Mouse (Mus musculus): Measurements from ENCODE around the gene Ffar1. TPM values are rescaled to one million over a fixed set of nuclear protein-coding genes. Genes with fewer than 3 reads are reported as not detected.

Gene Ffar1
- polyA plus RNA-seq (2016; fragmentation: Nextera tagmentation; extraction: Ambion mirVana) = not detected in 2 replicates

GRCm38 (mm10) chr7:30861464-30861863 lies at the start of gene Ffar1:
TSS of gene Ffar1 (minus strand) at chr7:30861564.
- Histone ChIP-seq H3K9ac (replicated peaks) (0 out of 2 replicates have a peak within 1 kb of the TSS, but pooled peaks have one; percentile 28), H3K4me3 (no peak within 1 kb of the TSS), H3K36me3 (no peaks in the 10 kb centered on the region), H3K4me2 (replicated peaks) (no peak within 1 kb of the TSS), H3K9me3 (no peaks in the 10 kb centered on the region), H3K27ac (replicated peaks) (no peak within 1 kb of the TSS), H3K4me1 (0 out of 2 replicates have a peak, but pooled peaks cover 3% of the 10 kb centered on the region), H3K27me3 (0 out of 2 replicates have a peak, but pooled peaks cover 8% of the 10 kb centered on the region)
- WGBS = 84% methylated on average over 12 of the region's 12 CpGs
- no peak for ATAC-seq (ENCODE audit: low FRiP score, low read depth)

GRCm38 (mm10) chr7:30909773-30910172 lies 48.4 kb upstream of the Ffar1 start:
- H3K9ac ChIP-seq (replicated peaks) = no peak overlapping the region
- H3K4me1 ChIP-seq = peaks cover 11% of the 10 kb centered on the region
- H3K9me3 ChIP-seq = no peaks in the 10 kb centered on the region
- no peak overlapping the region for H3K4me3 ChIP-seq
- ATAC-seq (ENCODE audit: low FRiP score, low read depth) = no peak
- peaks cover 24% of the 10 kb centered on the region for H3K27me3 ChIP-seq
- no peak overlapping the region for H3K27ac ChIP-seq (replicated peaks)
- H3K4me2 ChIP-seq (replicated peaks) = no peak overlapping the region
- 79% methylated on average over 6 of the region's 6 CpGs for WGBS
- H3K36me3 ChIP-seq = no peaks in the 10 kb centered on the region

GRCm38 (mm10) chr7:30908992-30909431 lies 47.6 kb upstream of the Ffar1 start:
- Histone ChIP-seq H3K9me3 (no peaks in the 10 kb centered on the region), H3K27ac (replicated peaks) (no peak overlapping the region), H3K4me3 (peak overlapping the region; percentile 29), H3K9ac (replicated peaks) (no peak overlapping the region), H3K4me2 (replicated peaks) (peak overlapping the region; percentile 55), H3K27me3 (peaks cover 24% of the 10 kb centered on the region), H3K4me1 (peaks cover 11% of the 10 kb centered on the region), H3K36me3 (no peaks in the 10 kb centered on the region)
- peak; percentile 44; the same call in 1 of the 2 replicates for ATAC-seq (ENCODE audit: low FRiP score, low read depth)
- WGBS = 25% methylated on average over 16 of the region's 17 CpGs

GRCm38 (mm10) chr7:30908277-30908991 lies 47.1 kb upstream of the Ffar1 start:
- Histone ChIP-seq H3K27me3 (peaks cover 24% of the 10 kb centered on the region), H3K9ac (replicated peaks) (no peak overlapping the region; the same call in 1 of the 2 replicates), H3K27ac (replicated peaks) (no peak overlapping the region), H3K4me1 (peaks cover 11% of the 10 kb centered on the region), H3K4me2 (replicated peaks) (peak overlapping the region; percentile 55), H3K4me3 (peak overlapping the region; percentile 29), H3K9me3 (no peaks in the 10 kb centered on the region), H3K36me3 (no peaks in the 10 kb centered on the region)
- 3% methylated on average over 19 of the region's 26 CpGs for WGBS
- ATAC-seq (ENCODE audit: low FRiP score, low read depth) = peak; percentile 60

GRCm38 (mm10) chr7:30904042-30904441 lies 42.7 kb upstream of the Ffar1 start:
- H3K9me3 ChIP-seq = no peaks in the 10 kb centered on the region
- 64% methylated on average over 4 of the region's 4 CpGs for WGBS
- peaks cover 18% of the 10 kb centered on the region for H3K27me3 ChIP-seq
- no peak overlapping the region for H3K4me2 ChIP-seq (replicated peaks)
- no peak for ATAC-seq (ENCODE audit: low FRiP score, low read depth)
- no peak overlapping the region for H3K4me3 ChIP-seq
- H3K27ac ChIP-seq (replicated peaks) = no peak overlapping the region
- H3K36me3 ChIP-seq = no peaks in the 10 kb centered on the region
- H3K9ac ChIP-seq (replicated peaks) = no peak overlapping the region
- H3K4me1 ChIP-seq = peaks cover 11% of the 10 kb centered on the region

GRCm38 (mm10) chr7:30895217-30895616 lies 33.9 kb upstream of the Ffar1 start:
- no peaks in the 10 kb centered on the region for H3K36me3 ChIP-seq
- WGBS = 93% methylated on average over 3 of the region's 3 CpGs
- no peak for ATAC-seq (ENCODE audit: low FRiP score, low read depth)
- H3K27me3 ChIP-seq = no peaks in the 10 kb centered on the region
- no peak overlapping the region for H3K27ac ChIP-seq (replicated peaks)
- no peaks in the 10 kb centered on the region for H3K4me1 ChIP-seq
- no peak overlapping the region for H3K4me2 ChIP-seq (replicated peaks)
- H3K9me3 ChIP-seq = no peaks in the 10 kb centered on the region
- H3K4me3 ChIP-seq = no peak overlapping the region
- H3K9ac ChIP-seq (replicated peaks) = no peak overlapping the region

- no peak for ATAC-seq (ENCODE audit: low FRiP score, low read depth)
- H3K36me3 ChIP-seq = no peaks in the 10 kb centered on the region
- H3K27me3 ChIP-seq = no peaks in the 10 kb centered on the region
- H3K4me3 ChIP-seq = no peak overlapping the region
- no peaks in the 10 kb centered on the region for H3K4me1 ChIP-seq
- no peak overlapping the region for H3K4me2 ChIP-seq (replicated peaks)
- 66% methylated on average over 3 of the region's 3 CpGs for WGBS
- H3K9me3 ChIP-seq = no peaks in the 10 kb centered on the region
- H3K27ac ChIP-seq (replicated peaks) = no peak overlapping the region
- H3K9ac ChIP-seq (replicated peaks) = no peak overlapping the region
These were observed 31.2 kb upstream of the Ffar1 start for GRCm38 (mm10) chr7:30892515-30892914.

GRCm38 (mm10) chr7:30891746-30892145 lies 30.4 kb upstream of the Ffar1 start:
- Histone ChIP-seq H3K36me3 (no peaks in the 10 kb centered on the region), H3K4me2 (replicated peaks) (no peak overlapping the region), H3K27ac (replicated peaks) (no peak overlapping the region), H3K27me3 (no peaks in the 10 kb centered on the region), H3K9ac (replicated peaks) (no peak overlapping the region), H3K4me3 (no peak overlapping the region), H3K9me3 (no peaks in the 10 kb centered on the region), H3K4me1 (no peaks in the 10 kb centered on the region)
- no peak for ATAC-seq (ENCODE audit: low FRiP score, low read depth)
- WGBS = 88% methylated on average over 9 of the region's 9 CpGs

- no peak for ATAC-seq (ENCODE audit: low FRiP score, low read depth)
- Histone ChIP-seq H3K4me1 (no peaks in the 10 kb centered on the region), H3K9me3 (no peaks in the 10 kb centered on the region), H3K36me3 (no peaks in the 10 kb centered on the region), H3K4me2 (replicated peaks) (no peak overlapping the region), H3K4me3 (no peak overlapping the region), H3K9ac (replicated peaks) (no peak overlapping the region), H3K27ac (replicated peaks) (no peak overlapping the region), H3K27me3 (no peaks in the 10 kb centered on the region)
- WGBS = 81% methylated on average over 2 of the region's 2 CpGs
These were observed 29.3 kb upstream of the Ffar1 start for GRCm38 (mm10) chr7:30890681-30891080.

GRCm38 (mm10) chr7:30888786-30889185 lies 27.4 kb upstream of the Ffar1 start:
- 85% methylated on average over 7 of the region's 7 CpGs for WGBS

GRCm38 (mm10) chr7:30887568-30888188 lies 26.3 kb upstream of the Ffar1 start:
- H3K4me1 ChIP-seq = no peaks in the 10 kb centered on the region
- ATAC-seq (ENCODE audit: low FRiP score, low read depth) = no peak
- H3K4me3 ChIP-seq = no peak overlapping the region
- H3K9ac ChIP-seq (replicated peaks) = no peak overlapping the region
- H3K27ac ChIP-seq (replicated peaks) = no peak overlapping the region
- H3K9me3 ChIP-seq = no peaks in the 10 kb centered on the region
- H3K36me3 ChIP-seq = no peaks in the 10 kb centered on the region
- H3K4me2 ChIP-seq (replicated peaks) = no peak overlapping the region
- 89% methylated on average over 14 of the region's 14 CpGs for WGBS
- H3K27me3 ChIP-seq = no peaks in the 10 kb centered on the region

More at GRCm38 (mm10) chr7:30888786-30889185, 27.4 kb upstream of the Ffar1 start:
- H3K4me3 ChIP-seq = no peak overlapping the region
- no peaks in the 10 kb centered on the region for H3K9me3 ChIP-seq
- H3K9ac ChIP-seq (replicated peaks) = no peak overlapping the region
- no peaks in the 10 kb centered on the region for H3K36me3 ChIP-seq
- no peaks in the 10 kb centered on the region for H3K27me3 ChIP-seq
- no peak for ATAC-seq (ENCODE audit: low FRiP score, low read depth)
- no peak overlapping the region for H3K27ac ChIP-seq (replicated peaks)
- no peak overlapping the region for H3K4me2 ChIP-seq (replicated peaks)
- no peaks in the 10 kb centered on the region for H3K4me1 ChIP-seq

- H3K36me3 ChIP-seq = no peaks in the 10 kb centered on the region
- no peaks in the 10 kb centered on the region for H3K27me3 ChIP-seq
- H3K4me1 ChIP-seq = no peaks in the 10 kb centered on the region
- H3K9me3 ChIP-seq = no peaks in the 10 kb centered on the region
- no peak overlapping the region for H3K27ac ChIP-seq (replicated peaks)
- no peak overlapping the region for H3K4me3 ChIP-seq
- no peak overlapping the region for H3K4me2 ChIP-seq (replicated peaks)
- no peak overlapping the region for H3K9ac ChIP-seq (replicated peaks)
- 80% methylated on average over 4 of the region's 4 CpGs for WGBS
- ATAC-seq (ENCODE audit: low FRiP score, low read depth) = no peak
These were observed 25.5 kb upstream of the Ffar1 start for GRCm38 (mm10) chr7:30886852-30887251.

All from midbrain, embryonic 12.5 days (tissue).